Mouse (Mus musculus): ENCODE measurements at regions not wholly inside any gene's neighbourhood (a gene's known extent, or its start where the extent isn't known, plus 50 kb on each side); places are given as distances from the start of the nearest gene placed in this dataset.

DNA sequence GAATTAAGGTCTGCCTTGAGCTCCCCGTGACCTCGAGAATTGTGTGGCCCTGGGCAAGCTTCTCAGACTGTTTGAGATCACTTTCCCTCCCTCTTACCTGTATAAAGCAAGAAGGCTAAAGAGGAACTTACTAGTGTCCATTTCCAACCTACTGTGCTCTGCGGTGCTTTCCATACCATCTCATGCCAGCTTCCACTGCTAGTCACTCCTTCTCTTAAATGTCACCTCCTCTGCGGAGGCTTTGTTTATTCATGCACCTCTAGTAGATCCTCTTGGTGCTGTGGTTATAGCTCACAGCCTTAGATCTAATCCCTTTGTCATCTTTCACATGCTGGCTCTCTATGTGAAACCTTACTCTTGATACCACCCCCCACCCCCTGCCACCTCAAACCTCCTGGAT is 2310.3 kb upstream of the Lrrc6 start:
- Histone ChIP-seq H3K27ac (ENCODE audit: low read depth, low read length) (no peak overlapping the region), H3K9me3 (ENCODE audit: control insufficient read depth, low read length) (no peaks in the 10 kb centered on the region), H3K36me3 (ENCODE audit: control insufficient read depth, insufficient read depth, low read length) (no peaks in the 10 kb centered on the region), H3K4me2 (replicated peaks; ENCODE audit: low read depth, low read length) (no peak overlapping the region), H3K27me3 (ENCODE audit: control insufficient read depth, insufficient read depth, low read length) (no peaks in the 10 kb centered on the region), H3K4me1 (ENCODE audit: control insufficient read depth, insufficient read depth, low read length) (no peaks in the 10 kb centered on the region), H3K4me3 (ENCODE audit: low read length) (no peak overlapping the region), H3K9ac (ENCODE audit: low read depth, low read length) (no peak overlapping the region)
- 87% methylated on average over 4 of the region's 4 CpGs for WGBS
- ATAC-seq (ENCODE audit: low FRiP score, low TSS enrichment), result no peak

DNA sequence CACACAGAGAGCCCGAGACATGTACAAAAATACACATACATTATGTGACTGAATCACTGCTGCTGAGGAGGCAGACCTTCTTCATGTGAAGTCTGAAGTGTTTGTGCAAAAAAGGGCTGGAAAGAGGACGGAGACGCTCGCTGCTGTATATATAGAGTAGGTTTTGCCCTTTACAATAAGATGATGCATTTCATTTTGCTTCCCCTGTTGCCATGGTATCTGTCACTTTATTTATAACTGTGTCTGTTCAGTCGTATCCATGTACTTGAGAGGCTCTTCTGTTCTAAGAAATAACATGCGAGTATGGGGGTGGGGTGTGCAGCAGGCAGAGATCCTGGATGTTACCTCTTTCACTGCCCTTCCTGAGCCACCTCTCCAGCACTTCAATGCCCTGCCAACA is 2309.9 kb upstream of the Lrrc6 start:
- Histone ChIP-seq H3K4me3 (ENCODE audit: low read length) (no peak overlapping the region), H3K4me2 (replicated peaks; ENCODE audit: low read depth, low read length) (no peak overlapping the region), H3K36me3 (ENCODE audit: control insufficient read depth, insufficient read depth, low read length) (no peaks in the 10 kb centered on the region), H3K9ac (ENCODE audit: low read depth, low read length) (no peak overlapping the region), H3K4me1 (ENCODE audit: control insufficient read depth, insufficient read depth, low read length) (no peaks in the 10 kb centered on the region), H3K9me3 (ENCODE audit: control insufficient read depth, low read length) (no peaks in the 10 kb centered on the region), H3K27ac (ENCODE audit: low read depth, low read length) (no peak overlapping the region), H3K27me3 (ENCODE audit: control insufficient read depth, insufficient read depth, low read length) (no peaks in the 10 kb centered on the region)
- ATAC-seq (ENCODE audit: low FRiP score, low TSS enrichment), result no peak
- 85% methylated on average over 6 of the region's 6 CpGs for WGBS

- no peak overlapping the region for H3K9ac ChIP-seq (ENCODE audit: low read depth, low read length)
- 88% methylated on average over 1 of the region's 1 CpGs for whole genome bisulfite sequencing
- no peaks in the 10 kb centered on the region for H3K27me3 ChIP-seq (ENCODE audit: control insufficient read depth, insufficient read depth, low read length)
These were observed 2307.5 kb upstream of the Lrrc6 start for GRCm38 (mm10) chr15:68808175-68808574.

DNA sequence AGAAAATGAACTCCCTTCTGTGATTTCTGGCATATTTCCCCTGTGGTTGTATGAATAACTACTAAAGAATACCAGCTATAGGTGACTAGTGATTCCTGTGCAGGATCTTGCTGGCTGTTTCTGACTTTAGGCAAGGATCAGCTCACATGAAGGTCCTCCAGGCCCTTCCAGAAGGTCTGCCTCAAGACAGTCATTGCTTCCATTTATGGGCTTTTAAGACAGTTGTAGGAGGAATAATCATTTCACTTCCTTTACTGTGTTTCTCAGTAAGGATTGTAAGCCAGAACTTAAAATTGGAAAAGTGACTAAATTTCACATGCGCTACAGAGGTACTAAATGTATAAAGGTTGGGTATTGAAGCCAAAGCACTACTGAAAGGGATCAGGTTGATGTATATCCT is 2303.5 kb upstream of the Lrrc6 start:
- Histone ChIP-seq H3K4me2 (replicated peaks; ENCODE audit: low read depth, low read length) (no peak overlapping the region), H3K4me1 (ENCODE audit: control insufficient read depth, insufficient read depth, low read length) (no peaks in the 10 kb centered on the region), H3K27ac (ENCODE audit: low read depth, low read length) (no peak overlapping the region), H3K9me3 (ENCODE audit: control insufficient read depth, low read length) (no peaks in the 10 kb centered on the region), H3K27me3 (ENCODE audit: control insufficient read depth, insufficient read depth, low read length) (no peaks in the 10 kb centered on the region), H3K4me3 (ENCODE audit: low read length) (no peak overlapping the region), H3K36me3 (ENCODE audit: control insufficient read depth, insufficient read depth, low read length) (no peaks in the 10 kb centered on the region), H3K9ac (ENCODE audit: low read depth, low read length) (no peak overlapping the region)
- WGBS, result 98% methylated on average over 1 of the region's 1 CpGs
- ATAC-seq (ENCODE audit: low FRiP score, low TSS enrichment), result no peak

More at GRCm38 (mm10) chr15:68808175-68808574, 2307.5 kb upstream of the Lrrc6 start:
- no peak overlapping the region for H3K4me3 ChIP-seq (ENCODE audit: low read length)
- H3K4me2 ChIP-seq (replicated peaks; ENCODE audit: low read depth, low read length), result no peak overlapping the region
- H3K36me3 ChIP-seq (ENCODE audit: control insufficient read depth, insufficient read depth, low read length), result no peaks in the 10 kb centered on the region
- no peak for ATAC-seq (ENCODE audit: low FRiP score, low TSS enrichment)
- no peak overlapping the region for H3K27ac ChIP-seq (ENCODE audit: low read depth, low read length)
- no peaks in the 10 kb centered on the region for H3K4me1 ChIP-seq (ENCODE audit: control insufficient read depth, insufficient read depth, low read length)
- H3K9me3 ChIP-seq (ENCODE audit: control insufficient read depth, low read length), result no peaks in the 10 kb centered on the region

DNA sequence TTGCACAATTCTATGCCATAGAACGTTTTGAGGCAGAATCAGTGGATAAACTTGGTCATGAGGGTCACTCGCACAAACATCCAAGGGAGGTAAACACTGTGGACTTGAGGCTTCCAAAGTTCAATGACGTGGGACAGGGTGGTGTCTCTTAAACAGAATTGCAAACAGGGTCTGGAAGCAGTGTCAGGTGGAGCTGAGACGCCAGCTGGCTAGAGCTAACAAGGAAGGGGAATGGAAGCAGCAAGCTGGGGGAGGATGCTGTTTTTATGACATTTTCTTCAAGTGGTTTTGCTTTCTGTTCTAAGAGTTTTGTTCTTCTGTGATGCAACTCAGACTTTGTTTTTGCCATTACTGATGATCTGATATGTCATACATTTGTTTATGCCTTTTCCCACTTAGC is 2301.1 kb upstream of the Lrrc6 start:
- WGBS, result 72% methylated on average over 4 of the region's 4 CpGs
- ATAC-seq (ENCODE audit: low FRiP score, low TSS enrichment), result no peak
- Histone ChIP-seq H3K4me2 (replicated peaks; ENCODE audit: low read depth, low read length) (no peak overlapping the region), H3K9me3 (ENCODE audit: control insufficient read depth, low read length) (no peaks in the 10 kb centered on the region), H3K27ac (ENCODE audit: low read depth, low read length) (no peak overlapping the region), H3K9ac (ENCODE audit: low read depth, low read length) (no peak overlapping the region), H3K36me3 (ENCODE audit: control insufficient read depth, insufficient read depth, low read length) (no peaks in the 10 kb centered on the region), H3K4me1 (ENCODE audit: control insufficient read depth, insufficient read depth, low read length) (no peaks in the 10 kb centered on the region), H3K27me3 (ENCODE audit: control insufficient read depth, insufficient read depth, low read length) (no peaks in the 10 kb centered on the region), H3K4me3 (ENCODE audit: low read length) (no peak overlapping the region)

DNA sequence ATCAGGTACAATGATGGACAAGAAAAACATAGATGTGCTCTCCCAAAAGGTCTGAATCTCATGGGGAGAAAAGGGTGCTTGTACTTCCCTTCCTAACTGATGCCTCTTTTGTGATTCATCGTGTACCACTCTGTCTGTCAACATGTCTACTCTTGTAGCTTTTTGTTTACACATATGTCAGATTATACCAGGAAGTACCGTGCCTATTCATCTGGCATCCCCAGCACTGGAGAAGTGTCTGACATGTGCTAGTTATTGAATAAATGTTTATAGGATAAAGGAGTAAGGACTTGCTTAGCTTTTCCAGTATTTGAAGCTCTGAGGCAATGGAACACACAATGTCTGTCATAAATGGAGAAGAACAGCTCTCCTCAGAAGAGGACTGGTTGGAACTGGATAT is 2296.7 kb upstream of the Lrrc6 start:
- no peaks in the 10 kb centered on the region for H3K4me1 ChIP-seq (ENCODE audit: control insufficient read depth, insufficient read depth, low read length)
- no peak for ATAC-seq (ENCODE audit: low FRiP score, low TSS enrichment)
- H3K9me3 ChIP-seq (ENCODE audit: control insufficient read depth, low read length), result no peaks in the 10 kb centered on the region
- no peaks in the 10 kb centered on the region for H3K27me3 ChIP-seq (ENCODE audit: control insufficient read depth, insufficient read depth, low read length)
- no peak overlapping the region for H3K4me2 ChIP-seq (replicated peaks; ENCODE audit: low read depth, low read length)
- 80% methylated on average over 2 of the region's 2 CpGs for WGBS
- no peak overlapping the region for H3K9ac ChIP-seq (ENCODE audit: low read depth, low read length)
- H3K36me3 ChIP-seq (ENCODE audit: control insufficient read depth, insufficient read depth, low read length), result no peaks in the 10 kb centered on the region
- no peak overlapping the region for H3K27ac ChIP-seq (ENCODE audit: low read depth, low read length)
- H3K4me3 ChIP-seq (ENCODE audit: low read length), result no peak overlapping the region

DNA sequence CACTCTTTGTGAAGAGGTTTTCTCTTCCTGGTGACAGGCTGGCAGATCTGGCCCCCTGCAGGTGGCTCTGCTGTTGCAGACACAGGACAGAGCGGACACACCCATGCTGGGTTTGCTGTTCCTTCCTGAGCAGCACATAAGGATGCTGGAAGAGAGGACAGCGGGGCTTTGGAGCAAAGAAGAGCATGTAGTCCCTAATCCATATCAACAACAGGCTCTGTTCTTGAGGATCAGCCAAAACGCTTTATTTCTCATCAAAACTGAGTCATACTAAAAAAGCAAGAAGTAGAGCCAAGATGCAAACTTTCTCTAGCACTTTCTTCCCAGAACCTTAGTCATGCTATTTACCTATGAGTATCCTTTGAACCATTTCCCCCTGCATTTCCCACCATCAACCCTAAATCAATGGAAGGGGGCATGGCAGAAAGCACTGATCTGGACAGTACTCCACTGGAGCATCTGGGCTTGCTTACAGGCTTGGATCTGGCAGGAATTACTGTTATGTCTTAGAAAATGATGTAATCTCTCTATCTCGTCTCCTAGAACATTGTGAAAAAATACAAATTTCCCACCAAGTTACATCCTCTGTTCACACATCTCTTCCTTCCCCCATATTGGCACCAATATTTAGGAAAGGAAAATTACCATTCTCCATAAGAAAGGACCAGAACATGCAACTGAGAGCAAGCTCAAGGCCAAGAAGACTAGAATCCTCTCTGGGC is 2294.7 kb upstream of the Lrrc6 start:
- H3K27ac ChIP-seq (ENCODE audit: low read depth, low read length), result no peak overlapping the region
- H3K27me3 ChIP-seq (ENCODE audit: control insufficient read depth, insufficient read depth, low read length), result no peaks in the 10 kb centered on the region
- H3K4me2 ChIP-seq (replicated peaks; ENCODE audit: low read depth, low read length), result no peak overlapping the region
- no peaks in the 10 kb centered on the region for H3K9me3 ChIP-seq (ENCODE audit: control insufficient read depth, low read length)
- WGBS, result 69% methylated on average over 4 of the region's 4 CpGs
- no peaks in the 10 kb centered on the region for H3K4me1 ChIP-seq (ENCODE audit: control insufficient read depth, insufficient read depth, low read length)
- no peak for ATAC-seq (ENCODE audit: low FRiP score, low TSS enrichment)
- no peak overlapping the region for H3K9ac ChIP-seq (ENCODE audit: low read depth, low read length)
- H3K36me3 ChIP-seq (ENCODE audit: control insufficient read depth, insufficient read depth, low read length), result no peaks in the 10 kb centered on the region
- H3K4me3 ChIP-seq (ENCODE audit: low read length), result no peak overlapping the region

- H3K4me2 ChIP-seq (replicated peaks; ENCODE audit: low read depth, low read length), result no peak overlapping the region
- no peaks in the 10 kb centered on the region for H3K27me3 ChIP-seq (ENCODE audit: control insufficient read depth, insufficient read depth, low read length)
- 73% methylated on average over 1 of the region's 1 CpGs for WGBS
These were observed 2259.2 kb upstream of the Lrrc6 start for GRCm38 (mm10) chr15:68759948-68760347.

GRCm38 (mm10) chr15:68755255-68755654 is 2254.5 kb upstream of the Lrrc6 start:
- Histone ChIP-seq H3K27me3 (ENCODE audit: control insufficient read depth, insufficient read depth, low read length) (no peaks in the 10 kb centered on the region), H3K27ac (ENCODE audit: low read depth, low read length) (no peak overlapping the region), H3K4me1 (ENCODE audit: control insufficient read depth, insufficient read depth, low read length) (no peaks in the 10 kb centered on the region), H3K9me3 (ENCODE audit: control insufficient read depth, low read length) (no peaks in the 10 kb centered on the region), H3K4me3 (ENCODE audit: low read length) (no peak overlapping the region), H3K36me3 (ENCODE audit: control insufficient read depth, insufficient read depth, low read length) (no peaks in the 10 kb centered on the region), H3K9ac (ENCODE audit: low read depth, low read length) (no peak overlapping the region), H3K4me2 (replicated peaks; ENCODE audit: low read depth, low read length) (no peak overlapping the region)
- ATAC-seq (ENCODE audit: low FRiP score, low TSS enrichment), result no peak
- WGBS, result 91% methylated on average over 1 of the region's 1 CpGs

More at GRCm38 (mm10) chr15:68759948-68760347, 2259.2 kb upstream of the Lrrc6 start:
- Histone ChIP-seq H3K27ac (ENCODE audit: low read depth, low read length) (no peak overlapping the region), H3K4me1 (ENCODE audit: control insufficient read depth, insufficient read depth, low read length) (no peaks in the 10 kb centered on the region), H3K9me3 (ENCODE audit: control insufficient read depth, low read length) (no peaks in the 10 kb centered on the region), H3K4me3 (ENCODE audit: low read length) (no peak overlapping the region), H3K9ac (ENCODE audit: low read depth, low read length) (no peak overlapping the region), H3K36me3 (ENCODE audit: control insufficient read depth, insufficient read depth, low read length) (no peaks in the 10 kb centered on the region)
- ATAC-seq (ENCODE audit: low FRiP score, low TSS enrichment), result no peak

Data from kidney, embryonic 14.5 days (tissue).